Mouse (Mus musculus): ENCODE results near the gene Abcc6.

Gene Abcc6

GRCm38 (mm10) chr7:46030145-46030488 is at the start of gene Abcc6:
Gene Abcc6, minus strand, starts transcription at chr7:46030302.
- peak; percentile 33 for DNase-seq (ENCODE audit: low spot score)

GRCm38 (mm10) chr7:46077675-46078074 is 47.6 kb upstream of the Abcc6 start:
- no peak for DNase-seq (ENCODE audit: low spot score)

- no peak for DNase-seq (ENCODE audit: low spot score)
These were observed 46.7 kb upstream of the Abcc6 start for GRCm38 (mm10) chr7:46076844-46077243.

GRCm38 (mm10) chr7:46068831-46069230 is 38.7 kb upstream of the Abcc6 start:
- DNase-seq (ENCODE audit: low spot score), result no peak

GRCm38 (mm10) chr7:46063296-46063695 is 33.2 kb upstream of the Abcc6 start:
- DNase-seq (ENCODE audit: low spot score), result no peak

GRCm38 (mm10) chr7:46061614-46062013 is 31.5 kb upstream of the Abcc6 start:
- no peak for DNase-seq (ENCODE audit: low spot score)

GRCm38 (mm10) chr7:46060688-46061087 is 30.6 kb upstream of the Abcc6 start:
- DNase-seq (ENCODE audit: low spot score), result no peak

GRCm38 (mm10) chr7:46058882-46059281 is 28.8 kb upstream of the Abcc6 start:
- DNase-seq (ENCODE audit: low spot score), result no peak

- no peak for DNase-seq (ENCODE audit: low spot score)
These were observed 23.5 kb upstream of the Abcc6 start for GRCm38 (mm10) chr7:46053566-46053965.

- DNase-seq (ENCODE audit: low spot score), result no peak
These were observed 22.2 kb upstream of the Abcc6 start for GRCm38 (mm10) chr7:46052161-46052821.

- DNase-seq (ENCODE audit: low spot score), result no peak
These were observed 19.9 kb upstream of the Abcc6 start for GRCm38 (mm10) chr7:46049981-46050380.

- no peak for DNase-seq (ENCODE audit: low spot score)
These were observed 17.9 kb upstream of the Abcc6 start for GRCm38 (mm10) chr7:46047873-46048562.

GRCm38 (mm10) chr7:46045882-46046281 is 15.8 kb upstream of the Abcc6 start:
- no peak for DNase-seq (ENCODE audit: low spot score)

GRCm38 (mm10) chr7:46044106-46044505 is 14.0 kb upstream of the Abcc6 start:
- DNase-seq (ENCODE audit: low spot score), result no peak

- no peak for DNase-seq (ENCODE audit: low spot score)
These were observed 9.8 kb upstream of the Abcc6 start for GRCm38 (mm10) chr7:46039873-46040272.

GRCm38 (mm10) chr7:46037433-46037832 is 7.3 kb upstream of the Abcc6 start:
- DNase-seq (ENCODE audit: low spot score), result no peak

- no peak for DNase-seq (ENCODE audit: low spot score)
These were observed 5.4 kb upstream of the Abcc6 start for GRCm38 (mm10) chr7:46035468-46035867.

GRCm38 (mm10) chr7:46034991-46035390 is 4.9 kb upstream of the Abcc6 start:
- DNase-seq (ENCODE audit: low spot score), result no peak

GRCm38 (mm10) chr7:46033870-46034337 is 3.8 kb upstream of the Abcc6 start:
- no peak for DNase-seq (ENCODE audit: low spot score)

- DNase-seq (ENCODE audit: low spot score), result peak; percentile 97
These were observed 3.2 kb upstream of the Abcc6 start, which contains the start of gene Nomo1 for GRCm38 (mm10) chr7:46033109-46033869. Gene Nomo1, plus strand, starts transcription at chr7:46033698.

- no peak for DNase-seq (ENCODE audit: low spot score)
These were observed 973 bp upstream of the Abcc6 start for GRCm38 (mm10) chr7:46031075-46031474.

GRCm38 (mm10) chr7:46029299-46030144 is 580 bp downstream of the Abcc6 start:
- DNase-seq (ENCODE audit: low spot score), result no peak
